Mouse (Mus musculus) activated CD4-positive, CD25-positive, alpha-beta regulatory T cell, adult 9 weeks (primary cell): ENCODE results near the gene Spsb4. TPM values are rescaled to one million over a fixed set of nuclear protein-coding genes. Genes with fewer than 3 reads are reported as not detected.

ENCODE experiments used
- polyA plus RNA-seq: library from polyadenylated mRNA; unstranded; fragments of 100-300 nt; shearing (Covaris generic); gene quantifications from one replicate; pipeline ENCODE4 v1.2.1, GENCODE M21; 2017

Gene Spsb4
- polyA plus RNA-seq, result not detected

GRCm38 (mm10) chr9:97018677-97019147, at the start of gene Spsb4:
Gene Spsb4, minus strand, starts transcription at chr9:97018843.

Other genes with a start within 250 kb of the Spsb4 start
- gene Pxylp1, start 126.2 kb downstream of the Spsb4 start, polyA plus RNA-seq, result 6.0 TPM
- 76.6 TPM for gene Slc25a36, start 92.3 kb upstream of the Spsb4 start, polyA plus RNA-seq